Mouse (Mus musculus) kidney, embryonic 16.5 days (tissue): ENCODE data around the gene Chrna4. TPM values are rescaled to one million over a fixed set of nuclear protein-coding genes. Genes with fewer than 3 reads are reported as not detected.

Source experiments
- ATAC-seq: fragments of 200-750 bp; cut with Nextera tagmentation; 2 replicates; pipeline ENCODE4 v1.8.0; 2017; ENCODE audit warnings: moderate TSS enrichment; ENCODE audit not compliant: low FRiP score, low TSS enrichment
- H3K27ac ChIP-seq: fragments of 300-500 bp; sonication (generic); 2 replicates; pipeline ENCODE4 v1.5.1; 2014; ENCODE audit warnings: low read length
- H3K27me3 ChIP-seq: fragments of 300-500 bp; sonication (generic); 2 replicates; pipeline ENCODE4 v1.6.1; 2014; ENCODE audit warnings: low read length, control low read depth, mixed read lengths; ENCODE audit not compliant: insufficient read depth
- H3K36me3 ChIP-seq: fragments of 300-500 bp; sonication (generic); 2 replicates; pipeline ENCODE4 v1.6.1; 2014; ENCODE audit warnings: low read length, control low read depth, mixed read lengths; ENCODE audit not compliant: insufficient read depth
- H3K4me1 ChIP-seq: fragments of 300-500 bp; sonication (generic); 2 replicates; pipeline ENCODE4 v1.6.1; 2014; ENCODE audit warnings: low read length, control low read depth, mixed read lengths; ENCODE audit not compliant: insufficient read depth
- H3K4me2 ChIP-seq: fragments of 300-500 bp; sonication (generic); replicated peaks from 2 replicates; pipeline ENCODE4 v1.6.1; 2014; ENCODE audit warnings: low read depth, low read length
- H3K4me3 ChIP-seq: fragments of 300-500 bp; sonication (generic); 2 replicates; pipeline ENCODE4 v1.5.1; 2014; ENCODE audit warnings: mild to moderate bottlenecking, low read length
- H3K9ac ChIP-seq: fragments of 300-500 bp; sonication (generic); replicated peaks from 2 replicates; pipeline ENCODE4 v1.6.1; 2014; ENCODE audit warnings: low read length
- H3K9me3 ChIP-seq: fragments of 300-500 bp; sonication (generic); 2 replicates; pipeline ENCODE4 v1.6.1; 2016; ENCODE audit warnings: low read length, control low read depth
- WGBS: fragments of 180-500 bp; shearing (Covaris S2); extraction: QIAGEN DNeasy Blood & Tissue Kit; methylation state at CpG from one replicate; pipeline ENCODE4 v1.1.7; 2014; 5-methylcytosine and 5-hydroxymethylcytosine counted together
- polyA plus RNA-seq: library from polyadenylated mRNA; unstranded; fragments of >200 nt; fragmentation: Nextera tagmentation; extraction: Ambion mirVana; gene quantifications from 2 replicates; pipeline ENCODE4 v1.2.1, GENCODE M21; 2015

The Chrna4 gene
- polyA plus RNA-seq, 1 experiment from 2014 or later = 4.3 TPM

DNA sequence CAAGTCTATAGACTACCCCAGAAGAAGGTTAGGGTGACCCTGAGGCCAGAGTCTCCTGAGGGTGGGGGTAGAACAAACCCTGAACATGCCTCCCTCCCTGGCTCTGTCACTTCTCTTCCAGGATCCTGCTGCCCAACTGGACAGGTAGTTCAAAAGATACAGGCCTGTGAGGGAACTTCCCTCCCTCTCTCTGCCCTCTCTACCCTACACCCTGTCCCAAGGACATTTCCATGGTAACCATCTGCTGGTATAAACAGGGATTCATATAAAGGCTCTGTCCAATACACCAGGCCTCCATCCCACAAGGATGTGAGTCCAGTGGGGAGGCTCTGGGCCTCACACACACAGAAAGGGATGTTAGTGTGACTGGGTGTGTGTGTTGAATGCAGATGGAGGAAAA lies 970 bp downstream of the Chrna4 start:
- ATAC-seq = no peak
- Histone ChIP-seq H3K9ac (no peak overlapping the region), H3K4me2 (no peak overlapping the region), H3K9me3 (no peaks in the 10 kb centered on the region), H3K27me3 (peaks cover 32% of the 10 kb centered on the region), H3K27ac (no peak overlapping the region), H3K4me1 (peaks cover 23% of the 10 kb centered on the region), H3K4me3 (no peak overlapping the region), H3K36me3 (no peaks in the 10 kb centered on the region)

GRCm38 (mm10) chr2:181041941-181042340 lies 1.4 kb downstream of the Chrna4 start:
- Histone ChIP-seq H3K36me3 (no peaks in the 10 kb centered on the region), H3K9me3 (no peaks in the 10 kb centered on the region), H3K4me2 (no peak overlapping the region), H3K9ac (no peak overlapping the region), H3K27ac (no peak overlapping the region), H3K4me3 (no peak overlapping the region), H3K4me1 (peaks cover 23% of the 10 kb centered on the region), H3K27me3 (peaks cover 36% of the 10 kb centered on the region)
- ATAC-seq = peak; percentile 68
- 9% methylated on average over 7 of the region's 7 CpGs for WGBS

GRCm38 (mm10) chr2:181039356-181039680 lies 4.0 kb downstream of the Chrna4 start:
- Histone ChIP-seq H3K4me1 (peaks cover 23% of the 10 kb centered on the region), H3K9me3 (no peaks in the 10 kb centered on the region), H3K9ac (peak overlapping the region; percentile 69), H3K27ac (no peak overlapping the region), H3K27me3 (peaks cover 41% of the 10 kb centered on the region), H3K36me3 (no peaks in the 10 kb centered on the region), H3K4me2 (peak overlapping the region; percentile 87), H3K4me3 (peak overlapping the region; percentile 58)
- WGBS = under 1% methylated on average over 16 of the region's 16 CpGs
- ATAC-seq = peak; percentile 3; the same call in 1 of the 2 replicates

GRCm38 (mm10) chr2:181038644-181039355 lies 4.5 kb downstream of the Chrna4 start:
- peak overlapping the region; percentile 69 for H3K9ac ChIP-seq
- H3K4me1 ChIP-seq = peaks cover 23% of the 10 kb centered on the region
- H3K4me3 ChIP-seq = peak overlapping the region; percentile 58
- no peak overlapping the region for H3K27ac ChIP-seq
- peak; percentile 22; the same call in 1 of the 2 replicates for ATAC-seq
- H3K27me3 ChIP-seq = peaks cover 41% of the 10 kb centered on the region
- WGBS = under 1% methylated on average over 60 of the region's 63 CpGs
- H3K4me2 ChIP-seq = peak overlapping the region; percentile 87
- no peaks in the 10 kb centered on the region for H3K36me3 ChIP-seq
- no peaks in the 10 kb centered on the region for H3K9me3 ChIP-seq

DNA sequence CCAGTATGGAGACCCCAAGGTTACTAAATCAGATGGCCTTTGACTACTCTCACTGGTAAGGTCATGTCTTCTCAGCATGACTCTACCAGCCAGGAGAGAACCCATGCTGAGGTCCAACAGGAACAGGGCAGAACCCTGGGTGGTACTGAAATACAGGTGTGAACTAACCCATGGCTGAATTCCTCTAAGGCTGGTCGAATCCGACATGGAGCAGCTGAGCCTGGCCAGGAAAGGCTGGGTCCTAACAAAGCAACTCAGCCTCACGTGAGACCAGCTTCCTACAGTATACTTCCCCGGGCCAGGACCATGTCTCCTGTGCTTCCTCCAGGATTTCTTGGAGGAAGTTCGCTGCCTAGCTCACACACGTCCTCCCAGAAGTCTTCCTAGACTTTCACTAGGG lies 6.8 kb downstream of the Chrna4 start:
- H3K27me3 ChIP-seq = peaks cover 41% of the 10 kb centered on the region

DNA sequence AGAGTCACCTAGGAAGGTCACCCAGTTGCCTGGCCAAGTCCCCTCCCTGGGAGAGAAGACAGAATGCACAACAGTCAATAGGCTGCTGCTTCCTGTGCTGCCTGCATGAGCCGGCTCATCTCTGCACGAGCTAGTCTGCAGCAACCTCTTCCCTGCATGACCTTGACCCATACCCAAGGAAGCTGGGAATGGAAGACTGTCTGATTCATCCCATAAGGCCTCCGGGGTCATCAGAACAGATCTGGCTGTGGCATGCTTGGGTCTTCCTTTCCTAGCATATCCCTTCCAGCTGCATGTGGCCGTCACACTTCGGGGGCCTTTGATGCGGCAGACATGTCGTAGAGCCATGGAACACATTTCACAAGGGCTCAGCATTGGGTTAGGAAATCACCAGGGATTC lies 8.2 kb downstream of the Chrna4 start:
- Histone ChIP-seq H3K27me3 (peaks cover 30% of the 10 kb centered on the region), H3K36me3 (no peaks in the 10 kb centered on the region), H3K27ac (no peak overlapping the region), H3K9ac (no peak overlapping the region), H3K4me1 (peaks cover 7% of the 10 kb centered on the region; the same call in 1 of the 2 replicates), H3K4me2 (no peak overlapping the region), H3K9me3 (no peaks in the 10 kb centered on the region), H3K4me3 (no peak overlapping the region)
- WGBS = 71% methylated on average over 7 of the region's 7 CpGs
- ATAC-seq = no peak

More for the DNA sequence above, 6.8 kb downstream of the Chrna4 start:
- no peaks in the 10 kb centered on the region for H3K36me3 ChIP-seq
- no peak overlapping the region for H3K27ac ChIP-seq
- H3K4me1 ChIP-seq = peaks cover 7% of the 10 kb centered on the region; the same call in 1 of the 2 replicates
- ATAC-seq = no peak
- no peak overlapping the region for H3K4me3 ChIP-seq
- no peak overlapping the region for H3K4me2 ChIP-seq
- no peak overlapping the region for H3K9ac ChIP-seq
- 82% methylated on average over 6 of the region's 6 CpGs for WGBS
- no peaks in the 10 kb centered on the region for H3K9me3 ChIP-seq

DNA sequence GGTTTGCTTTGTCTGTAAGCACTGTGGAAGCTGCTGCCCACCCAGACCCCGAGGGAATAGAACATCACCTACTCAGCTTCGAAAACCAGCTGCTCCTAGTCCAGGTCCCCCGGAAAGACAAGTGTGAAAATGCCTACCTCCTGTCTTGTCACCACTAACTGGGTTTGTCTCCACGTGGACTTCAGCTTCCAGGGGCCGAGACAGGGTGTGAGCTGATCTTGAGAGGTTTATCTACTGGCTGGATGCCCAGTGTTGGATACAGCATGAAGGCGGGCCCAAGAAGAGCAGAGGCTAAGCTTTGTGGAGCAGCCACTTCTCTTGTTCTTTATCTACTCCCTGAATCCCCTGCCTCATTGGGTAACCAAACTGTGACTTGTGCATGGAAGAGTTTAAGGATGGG lies 10.0 kb downstream of the Chrna4 start:
- Histone ChIP-seq H3K4me3 (no peak overlapping the region), H3K9me3 (no peaks in the 10 kb centered on the region), H3K9ac (no peak overlapping the region), H3K27me3 (peaks cover 18% of the 10 kb centered on the region), H3K27ac (no peak overlapping the region), H3K4me1 (no peaks in the 10 kb centered on the region), H3K36me3 (no peaks in the 10 kb centered on the region), H3K4me2 (no peak overlapping the region)
- no peak for ATAC-seq
- 68% methylated on average over 6 of the region's 6 CpGs for WGBS

DNA sequence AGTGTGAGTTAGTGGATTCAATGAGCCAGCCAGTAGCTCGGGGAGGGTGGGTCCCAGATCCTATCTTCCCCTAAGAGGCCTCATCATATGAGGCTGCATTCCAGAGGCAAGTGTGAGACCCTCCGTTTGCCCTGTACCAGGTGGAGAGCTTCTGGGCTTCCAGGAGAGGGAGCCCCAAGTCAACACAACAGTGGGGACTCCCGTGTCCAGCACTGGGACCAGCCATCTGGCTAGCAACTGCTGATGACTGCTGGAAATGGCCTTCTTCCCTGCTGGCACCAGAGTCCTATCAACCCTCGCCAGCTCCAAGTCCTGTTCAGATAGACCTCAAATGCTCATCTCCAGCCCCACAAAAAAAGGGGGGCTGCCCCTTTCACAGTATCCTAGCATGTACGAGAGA lies 10.9 kb downstream of the Chrna4 start:
- Histone ChIP-seq H3K9me3 (no peaks in the 10 kb centered on the region), H3K4me1 (no peaks in the 10 kb centered on the region), H3K9ac (no peak overlapping the region), H3K36me3 (no peaks in the 10 kb centered on the region), H3K27ac (no peak overlapping the region), H3K27me3 (peaks cover 10% of the 10 kb centered on the region), H3K4me2 (no peak overlapping the region), H3K4me3 (no peak overlapping the region)
- ATAC-seq = peak; percentile 52; the same call in 1 of the 2 replicates
- 39% methylated on average over 5 of the region's 5 CpGs for WGBS

DNA sequence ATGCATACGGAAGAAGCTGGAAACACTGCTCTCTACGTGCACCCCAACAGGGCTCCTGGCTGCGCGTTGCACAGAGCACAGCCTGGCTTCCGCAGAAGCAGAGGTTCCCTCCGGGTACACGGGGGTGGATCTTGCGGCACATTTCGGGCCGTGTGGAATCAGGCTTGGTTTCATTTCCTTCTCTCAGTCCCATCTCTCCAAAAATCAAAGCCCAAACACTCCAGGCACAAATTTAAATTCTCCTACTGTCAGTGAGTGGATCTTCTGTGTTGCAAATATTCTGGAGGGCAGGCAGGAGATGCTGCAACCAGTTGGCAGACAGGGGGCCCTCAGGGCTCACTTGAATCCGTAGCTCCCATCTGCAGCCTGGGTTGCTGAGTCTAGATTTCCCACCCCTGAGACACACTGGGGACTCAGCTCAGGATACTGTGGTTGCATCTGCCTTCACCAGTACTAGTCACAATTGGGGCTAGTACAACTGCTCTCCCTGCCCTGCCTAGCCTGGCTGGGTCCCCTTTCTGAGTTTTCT lies 11.9 kb downstream of the Chrna4 start:
- Histone ChIP-seq H3K9ac (no peak overlapping the region), H3K4me1 (no peaks in the 10 kb centered on the region), H3K4me2 (no peak overlapping the region), H3K4me3 (no peak overlapping the region), H3K36me3 (no peaks in the 10 kb centered on the region), H3K27me3 (0 out of 2 replicates have a peak, but pooled peaks cover under 1% of the 10 kb centered on the region), H3K9me3 (no peaks in the 10 kb centered on the region), H3K27ac (no peak overlapping the region)
- ATAC-seq = no peak
- WGBS = 77% methylated on average over 11 of the region's 11 CpGs

DNA sequence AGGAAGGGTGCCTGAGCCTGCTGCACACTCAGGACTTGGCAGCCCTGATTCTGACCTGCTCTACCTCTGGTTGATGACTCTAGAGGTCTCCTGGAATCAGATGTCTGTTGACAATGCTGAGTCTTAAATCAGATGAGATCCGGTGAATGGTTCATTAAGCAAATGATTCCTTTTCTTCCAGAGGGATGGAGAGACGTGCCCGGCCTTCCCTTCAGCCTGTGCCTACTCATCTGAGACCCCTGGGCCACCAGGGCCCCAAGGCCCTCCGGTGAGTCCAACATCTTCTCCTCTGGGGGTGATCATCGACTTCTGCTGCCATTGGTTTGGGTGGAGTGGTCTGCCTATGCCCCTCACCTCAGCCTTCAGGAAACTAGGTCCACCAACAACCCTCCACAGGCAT lies 35.0 kb downstream of the Chrna4 start:
- ATAC-seq = peak; percentile 52
- no peaks in the 10 kb centered on the region for H3K27me3 ChIP-seq
- no peaks in the 10 kb centered on the region for H3K36me3 ChIP-seq
- H3K4me3 ChIP-seq = no peak overlapping the region
- 32% methylated on average over 5 of the region's 5 CpGs for WGBS
- peaks cover 7% of the 10 kb centered on the region; the same call in 1 of the 2 replicates for H3K4me1 ChIP-seq
- no peak overlapping the region; the same call in 1 of the 2 replicates for H3K27ac ChIP-seq
- H3K9me3 ChIP-seq = no peaks in the 10 kb centered on the region
- no peak overlapping the region for H3K4me2 ChIP-seq
- H3K9ac ChIP-seq = no peak overlapping the region
